9 mouse cellular contexts compared by ENCODE assay signal in the genomic region with DNA sequence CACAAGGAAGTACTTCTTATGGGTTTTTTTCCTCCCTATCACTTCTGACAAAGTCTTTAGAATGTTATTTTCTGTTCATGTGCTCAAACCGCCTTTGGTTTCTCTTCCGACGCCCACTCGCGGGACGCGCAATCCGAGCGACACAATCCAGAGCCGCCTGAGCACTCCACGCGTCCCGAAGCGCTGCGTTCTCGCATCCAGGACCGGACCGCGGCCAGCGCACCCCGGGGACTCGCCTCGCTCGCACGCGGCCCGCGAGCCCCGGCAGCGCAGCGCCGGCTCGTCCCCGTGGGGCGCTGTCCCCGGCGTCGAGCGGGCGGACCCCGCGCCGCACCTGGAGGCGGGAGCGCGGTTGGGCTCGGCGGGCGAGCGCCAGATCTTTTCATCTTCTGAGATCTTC. TPM values are rescaled to one million over a fixed set of nuclear protein-coding genes. Genes with fewer than 3 reads are reported as not detected.
DNase-seq lines count a peak whose midpoint lies in the region; ATAC-seq lines count a peak whose summit lies in the region.
"Not testable (repeated sequence)": the region's sequence is repeated elsewhere in the genome, so short reads cannot be mapped to it uniquely, and the experiment has no call there.
"Had no signal": no experiment of that assay in that cellular context is flagged by ENCODE, and none has a peak within 500 bp of the region (broad histone marks: within the 10 kb centered on the region; RNA-seq: fewer than 3 reads in every experiment).

No protein-coding gene starts in this region.

- not testable (repeated sequence) for H3K9me3 ChIP-seq in embryonic facial prominence, embryonic 13.5 days; heart, embryonic 12.5 days (replicated peaks); intestine, embryonic 14.5 days (ENCODE audit: control insufficient read depth, low read length); liver, embryonic 11.5 days (ENCODE audit: control insufficient read depth, low read length); midbrain, embryonic 12.5 days

- 3% methylated on average over 50 of the region's 50 CpGs for WGBS in embryonic facial prominence, embryonic 13.5 days
- WGBS in heart, embryonic 12.5 days, result 3% methylated on average over 50 of the region's 50 CpGs
- 3% methylated on average over 50 of the region's 50 CpGs for WGBS in intestine, embryonic 14.5 days
- 3% methylated on average over 50 of the region's 50 CpGs for WGBS in liver, embryonic 11.5 days
- WGBS in midbrain, embryonic 12.5 days, result 5% methylated on average over 50 of the region's 50 CpGs

- H3K4me3 ChIP-seq in embryonic facial prominence, embryonic 13.5 days, result peak overlapping the region; percentile 36
- H3K4me3 ChIP-seq in heart, embryonic 12.5 days, result peak overlapping the region; percentile 44
- H3K4me3 ChIP-seq in intestine, embryonic 14.5 days (ENCODE audit: low read depth, low read length), result peak overlapping the region; percentile 25
- peak overlapping the region; percentile 36 for H3K4me3 ChIP-seq in liver, embryonic 11.5 days (ENCODE audit: low read depth, low read length)
- H3K4me3 ChIP-seq in midbrain, embryonic 12.5 days, result peak overlapping the region; percentile 39

- peak overlapping the region; percentile 57 for H3K4me2 ChIP-seq in embryonic facial prominence, embryonic 13.5 days
- peak overlapping the region; percentile 70 for H3K4me2 ChIP-seq in heart, embryonic 12.5 days
- H3K4me2 ChIP-seq in intestine, embryonic 14.5 days (ENCODE audit: low read length), result peak overlapping the region; percentile 53
- peak overlapping the region; percentile 53 for H3K4me2 ChIP-seq in liver, embryonic 11.5 days
- peak overlapping the region; percentile 58 for H3K4me2 ChIP-seq in midbrain, embryonic 12.5 days (replicated peaks)

- peaks cover 22% of the 10 kb centered on the region for H3K27me3 ChIP-seq in embryonic facial prominence, embryonic 13.5 days
- not testable (repeated sequence) for H3K27me3 ChIP-seq in heart, embryonic 12.5 days (replicated peaks); liver, embryonic 11.5 days (replicated peaks; ENCODE audit: control insufficient read depth, insufficient read depth, low read length); midbrain, embryonic 12.5 days
- peaks cover 15% of the 10 kb centered on the region for H3K27me3 ChIP-seq in intestine, embryonic 14.5 days (replicated peaks; ENCODE audit: control insufficient read depth, insufficient read depth, low read length)

- H3K9ac ChIP-seq in embryonic facial prominence, embryonic 13.5 days; intestine, embryonic 14.5 days (ENCODE audit: low read length); liver, embryonic 11.5 days (ENCODE audit: low read depth, low read length); midbrain, embryonic 12.5 days (replicated peaks): not testable (repeated sequence)
- H3K9ac ChIP-seq in heart, embryonic 12.5 days, result 0 out of 2 replicates have a peak overlapping the region, but pooled peaks have one; percentile 37

- peak; percentile 30 for DNase-seq in ZHBTc4 (ENCODE audit: low read depth, low spot score)
- DNase-seq in intestine, embryonic 14.5 days (ENCODE audit: low spot score), result peak; percentile 63
- DNase-seq in liver, embryonic 11.5 days (ENCODE audit: low spot score), result peak; percentile 32
- peak; percentile 8 for DNase-seq in retina, postnatal 1 day
- peak; percentile 36 for DNase-seq in thymus, postnatal 4 days

- ATAC-seq in embryonic facial prominence, embryonic 13.5 days (ENCODE audit: insufficient number of reproducible peaks, insufficient read depth, low FRiP score, low TSS enrichment, low read depth); heart, embryonic 12.5 days (ENCODE audit: insufficient number of reproducible peaks, low FRiP score); intestine, embryonic 14.5 days (replicated peaks; ENCODE audit: low FRiP score, low TSS enrichment, low read depth); liver, embryonic 11.5 days (replicated peaks; ENCODE audit: low FRiP score); midbrain, embryonic 12.5 days (ENCODE audit: low FRiP score, low read depth): not testable (repeated sequence)

- not testable (repeated sequence) for H3K36me3 ChIP-seq in embryonic facial prominence, embryonic 13.5 days; heart, embryonic 12.5 days; intestine, embryonic 14.5 days (ENCODE audit: control insufficient read depth, insufficient read depth, low read length); liver, embryonic 11.5 days (ENCODE audit: control insufficient read depth, insufficient read depth, low read length); midbrain, embryonic 12.5 days

- H3K27ac ChIP-seq in embryonic facial prominence, embryonic 13.5 days; heart, embryonic 12.5 days (ENCODE audit: poor library complexity, severe bottlenecking); intestine, embryonic 14.5 days (ENCODE audit: low read depth); liver, embryonic 11.5 days (ENCODE audit: low read depth, low read length); midbrain, embryonic 12.5 days (replicated peaks): not testable (repeated sequence)

- not testable (repeated sequence) for H3K4me1 ChIP-seq in embryonic facial prominence, embryonic 13.5 days; heart, embryonic 12.5 days (replicated peaks); intestine, embryonic 14.5 days (replicated peaks; ENCODE audit: control insufficient read depth, insufficient read depth, low read length); liver, embryonic 11.5 days (replicated peaks; ENCODE audit: control insufficient read depth, insufficient read depth, low read length); midbrain, embryonic 12.5 days

RNA-seq across cellular contexts. Expression of a gene that starts 11.2 kb away (rescaled TPM):
- polyA plus RNA-seq in embryonic facial prominence, embryonic 13.5 days (2015; fragmentation: Nextera tagmentation; extraction: Ambion mirVana), result not detected in 2 replicates
- not detected in 2 replicates for polyA plus RNA-seq in heart, embryonic 12.5 days (2016; fragmentation: Nextera tagmentation; extraction: Ambion mirVana)
- 4.6 and 8.3 TPM in 2 replicates for polyA plus RNA-seq in intestine, embryonic 14.5 days (2014; fragmentation: Nextera tagmentation; extraction: Ambion mirVana)
- not detected in 2 replicates for polyA plus RNA-seq in liver, embryonic 11.5 days (2014; fragmentation: Nextera tagmentation; extraction: Ambion mirVana)
- not detected in 2 replicates for polyA plus RNA-seq in midbrain, embryonic 12.5 days (2016; fragmentation: Nextera tagmentation; extraction: Ambion mirVana)

RNA-seq across cellular contexts. Expression of a gene that starts 38.5 kb away (rescaled TPM):
- not detected in 2 replicates for polyA plus RNA-seq in embryonic facial prominence, embryonic 13.5 days (2015; fragmentation: Nextera tagmentation; extraction: Ambion mirVana)
- polyA plus RNA-seq in heart, embryonic 12.5 days (2016; fragmentation: Nextera tagmentation; extraction: Ambion mirVana), result not detected in 2 replicates
- polyA plus RNA-seq in intestine, embryonic 14.5 days (2014; fragmentation: Nextera tagmentation; extraction: Ambion mirVana), result not detected in 2 replicates
- polyA plus RNA-seq in liver, embryonic 11.5 days (2014; fragmentation: Nextera tagmentation; extraction: Ambion mirVana), result not detected in 2 replicates
- polyA plus RNA-seq in midbrain, embryonic 12.5 days (2016; fragmentation: Nextera tagmentation; extraction: Ambion mirVana), result not detected in 2 replicates
- polyA plus RNA-seq: cortical plate, adult 2 months had no signal

Comparison
In these comparisons a context has a peak if more than half of its experiments do, and no peak if none do; other contexts are left out.
1. DNase-seq: peak in every context shown above with its lines; median percentile 63 in intestine, embryonic 14.5 days; 36 in thymus, postnatal 4 days; 32 in liver, embryonic 11.5 days; 30 in ZHBTc4; 8 in retina, postnatal 1 day.